Mouse (Mus musculus) activated CD4-positive, CD25-positive, alpha-beta regulatory T cell (primary cell): Measurements from ENCODE around the gene Zmynd15. TPM values are rescaled to one million over a fixed set of nuclear protein-coding genes. Genes with fewer than 3 reads are reported as not detected.

Source experiments
- polyA plus RNA-seq, 2 experiments: library from polyadenylated mRNA; unstranded; fragments of 100-300 nt; shearing (Covaris generic); gene quantifications; one replicate each; pipeline ENCODE4 v1.2.1; 2017

The Zmynd15 gene
- polyA plus RNA-seq, result not detected

GRCm38 (mm10) chr11:70458688-70459600, at the start of gene Zmynd15:
Zmynd15 (plus strand) TSS chr11:70459433.

GRCm38 (mm10) chr11:70409594-70410296, 49.5 kb upstream of the Zmynd15 start, which contains the start of gene Pelp1:
Pelp1 (minus strand) TSS chr11:70410031.

GRCm38 (mm10) chr11:70432048-70432894, 27.0 kb upstream of the Zmynd15 start, which contains the start of gene Arrb2:
Arrb2 (plus strand) TSS chr11:70432635.

GRCm38 (mm10) chr11:70451797-70452498, 7.3 kb upstream of the Zmynd15 start, which contains the start of gene Med11:
Med11 (plus strand) TSS chr11:70451919.

GRCm38 (mm10) chr11:70459601-70460101, 418 bp downstream of the Zmynd15 start, which contains the start of gene Cxcl16:
Cxcl16 (minus strand) TSS chr11:70459984.

GRCm38 (mm10) chr11:70504970-70505369, 45.7 kb downstream of the Zmynd15 start, which contains the start of gene Tm4sf5:
Tm4sf5 (plus strand) TSS chr11:70505244.

GRCm38 (mm10) chr11:70514288-70514687, 55.1 kb downstream of the Zmynd15 start, which contains the start of gene Vmo1:
Vmo1 (minus strand) TSS chr11:70514616.

Other genes starting within 250 kb of the Zmynd15 start
- gene Slc16a11, start 246.7 kb upstream of the Zmynd15 start, polyA plus RNA-seq, result under 1 TPM; 0.21 to 0.60 TPM
- 1 to 10 TPM; 2.8 to 3.6 TPM for gene Slc16a13, start 238.4 kb upstream of the Zmynd15 start, polyA plus RNA-seq
- gene Bcl6b, start 229.6 kb upstream of the Zmynd15 start, polyA plus RNA-seq, result not detected
- 100 to 1,000 TPM; 171 to 200 TPM for gene 0610010K14Rik, start 221.5 kb upstream of the Zmynd15 start, polyA plus RNA-seq
- 1 to 10 TPM; 5.1 to 5.8 TPM for gene Gm21988, start 219.6 kb upstream of the Zmynd15 start, polyA plus RNA-seq
- gene Rnasek, start 219.6 kb upstream of the Zmynd15 start, polyA plus RNA-seq, result 100 to 1,000 TPM; 279 to 287 TPM
- gene Alox12, start 204.1 kb upstream of the Zmynd15 start, polyA plus RNA-seq, result not detected
- under 1 TPM in 1 of 2 experiments, not detected in 1; 0.26 TPM for gene Alox12e, start 136.8 kb upstream of the Zmynd15 start, polyA plus RNA-seq
- gene Alox15, start 107.4 kb upstream of the Zmynd15 start, polyA plus RNA-seq, result 1 to 10 TPM in 1 of 2 experiments, under 1 TPM in 1; 0.67 to 2.4 TPM
- gene Pelp1, start 49.4 kb upstream of the Zmynd15 start, polyA plus RNA-seq, result 10 to 100 TPM in 1 of 2 experiments, 1 to 10 TPM in 1; 8.7 to 12.7 TPM
- 100 to 1,000 TPM; 315 to 338 TPM for gene Arrb2, start 26.8 kb upstream of the Zmynd15 start, polyA plus RNA-seq
- gene Med11, start 7.5 kb upstream of the Zmynd15 start, polyA plus RNA-seq, result 10 to 100 TPM; 74.9 to 86.6 TPM
- gene Cxcl16, start 551 bp downstream of the Zmynd15 start, polyA plus RNA-seq, result 1 to 10 TPM in 1 of 2 experiments, under 1 TPM in 1; 0.62 to 3.5 TPM
- gene Tm4sf5, start 45.8 kb downstream of the Zmynd15 start, polyA plus RNA-seq, result 1 to 10 TPM; 1.9 to 3.4 TPM
- gene Vmo1, start 55.2 kb downstream of the Zmynd15 start, polyA plus RNA-seq, result not detected
- gene Gltpd2, start 59.8 kb downstream of the Zmynd15 start, polyA plus RNA-seq, result under 1 TPM in 1 of 2 experiments, not detected in 1; 0.52 TPM
- gene Psmb6, start 65.9 kb downstream of the Zmynd15 start, polyA plus RNA-seq, result 100 to 1,000 TPM; 304 to 369 TPM
- not detected for gene Gm40193, start 73.5 kb downstream of the Zmynd15 start, polyA plus RNA-seq
- gene Pld2, start 80.6 kb downstream of the Zmynd15 start, polyA plus RNA-seq, result 1 to 10 TPM; 2.3 to 3.0 TPM
- 10 to 100 TPM; 14.6 to 17.0 TPM for gene Mink1, start 103.4 kb downstream of the Zmynd15 start, polyA plus RNA-seq
- under 1 TPM in 1 of 2 experiments, not detected in 1; 0.26 TPM for gene 4930544D05Rik, start 156.4 kb downstream of the Zmynd15 start, polyA plus RNA-seq
- 1 to 10 TPM in 1 of 2 experiments, under 1 TPM in 1; 0.88 to 1.7 TPM for gene Chrne, start 159.8 kb downstream of the Zmynd15 start, polyA plus RNA-seq
- gene Gp1ba, start 179.7 kb downstream of the Zmynd15 start, polyA plus RNA-seq, result under 1 TPM in 1 of 2 experiments, not detected in 1; 0.90 TPM
- 100 to 1,000 TPM; 284 to 341 TPM for gene Rnf167, start 187.8 kb downstream of the Zmynd15 start, polyA plus RNA-seq
- gene Slc25a11, start 188.0 kb downstream of the Zmynd15 start, polyA plus RNA-seq, result 100 to 1,000 TPM; 159 to 161 TPM
- gene Pfn1, start 195.2 kb downstream of the Zmynd15 start, polyA plus RNA-seq, result 1,000 to 10,000 TPM; 4,890 to 5,701 TPM
- 10 to 100 TPM; 16.2 to 18.7 TPM for gene Eno3, start 197.8 kb downstream of the Zmynd15 start, polyA plus RNA-seq
- 10 to 100 TPM; 76.6 to 85.5 TPM for gene Spag7, start 210.0 kb downstream of the Zmynd15 start, polyA plus RNA-seq
- 10 to 100 TPM; 29.8 to 41.1 TPM for gene Camta2, start 228.7 kb downstream of the Zmynd15 start, polyA plus RNA-seq
- under 1 TPM in 1 of 2 experiments, not detected in 1; 0.27 TPM for gene Inca1, start 240.7 kb downstream of the Zmynd15 start, polyA plus RNA-seq
- 1 to 10 TPM; 2.6 to 3.9 TPM for gene Kif1c, start 241.1 kb downstream of the Zmynd15 start, polyA plus RNA-seq